Mouse (Mus musculus): Measurements from ENCODE around the gene Aebp2. TPM values are rescaled to one million over a fixed set of nuclear protein-coding genes. Genes with fewer than 3 reads are reported as not detected.

Gene Aebp2
- polyA plus RNA-seq, 1 experiment from 2014 or later, result 8.9 TPM

GRCm38 (mm10) chr6:140722058-140722457 is 99.6 kb downstream of the Aebp2 start:
- Histone ChIP-seq H3K27ac (no peak overlapping the region), H3K4me1 (replicated peaks) (no peaks in the 10 kb centered on the region), H3K9me3 (no peaks in the 10 kb centered on the region), H3K4me2 (no peak overlapping the region), H3K36me3 (no peaks in the 10 kb centered on the region), H3K9ac (no peak overlapping the region), H3K4me3 (no peak overlapping the region), H3K27me3 (no peaks in the 10 kb centered on the region)
- ATAC-seq (ENCODE audit: low FRiP score), result no peak
- 84% methylated on average over 10 of the region's 10 CpGs for WGBS

Other genes with a start within 250 kb of the Aebp2 start
- gene Plekha5, start 198.6 kb upstream of the Aebp2 start, polyA plus RNA-seq (2015; fragmentation: Nextera tagmentation; extraction: Ambion mirVana), result 39.9 and 40.7 TPM in 2 replicates
- not detected in 2 replicates for gene Gm11077, start 106.6 kb downstream of the Aebp2 start, polyA plus RNA-seq (2015; fragmentation: Nextera tagmentation; extraction: Ambion mirVana)